Mouse (Mus musculus) Muller cell, postnatal 12 days (primary cell): Measurements from ENCODE around the gene Wnt6.

Source experiments
- DNase-seq: peaks from one replicate; pipeline ENCODE4 v3.0.0-alpha.2; 2015; ENCODE audit errors: inconsistent ontology term

The Wnt6 gene

DNA sequence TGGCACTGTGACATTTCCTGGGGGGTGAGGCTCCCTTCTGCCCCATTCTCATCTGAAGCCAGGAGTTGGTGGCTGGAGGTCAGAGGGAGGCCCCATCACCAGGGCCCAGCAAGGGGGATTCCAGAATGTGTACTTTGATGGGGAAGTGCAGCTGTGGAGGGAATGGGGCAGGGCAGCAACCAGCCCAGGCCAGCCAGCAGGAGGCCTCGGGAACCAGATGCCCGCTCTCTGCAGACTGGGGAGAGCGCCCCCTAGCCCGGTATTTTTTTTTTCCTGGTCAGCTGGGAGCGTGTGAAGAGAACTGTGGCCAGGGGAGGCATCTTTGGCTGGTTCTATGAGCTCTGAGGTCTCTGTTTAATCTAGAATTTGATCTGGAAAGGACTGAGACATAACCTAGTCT is 4.1 kb downstream of the Wnt6 start:
- DNase-seq, result no peak

DNA sequence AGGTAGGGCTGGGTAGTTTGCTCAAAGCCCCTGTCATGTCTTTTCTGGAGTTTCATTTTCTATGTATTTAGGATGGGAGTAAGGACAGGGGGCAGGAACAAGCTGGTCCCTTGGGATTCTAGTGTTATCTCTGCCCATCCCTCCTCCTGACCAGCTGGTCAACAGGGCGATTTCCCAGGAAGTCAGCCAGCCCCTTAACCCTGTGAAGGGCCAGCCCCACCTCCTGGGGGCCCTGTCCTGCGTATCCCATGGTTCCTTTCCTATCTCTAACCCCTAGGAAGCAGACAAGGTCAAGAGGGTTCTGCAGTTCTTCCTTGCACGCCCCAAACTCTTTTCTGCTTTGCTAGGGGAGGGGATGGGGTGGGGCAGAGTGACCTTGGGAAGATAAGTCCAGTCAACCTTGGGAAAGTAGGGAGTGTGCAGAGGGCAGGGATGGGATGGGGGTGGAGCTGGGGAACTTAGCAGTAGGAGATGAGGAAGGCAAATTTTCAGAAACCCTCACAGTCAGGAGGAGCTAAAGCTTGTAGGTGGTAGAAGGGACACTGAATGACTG is 7.3 kb downstream of the Wnt6 start:
- no peak for DNase-seq

- no peak for DNase-seq
Observed at GRCm38 (mm10) chr1:74782045-74782444, 10.4 kb downstream of the Wnt6 start.

DNA sequence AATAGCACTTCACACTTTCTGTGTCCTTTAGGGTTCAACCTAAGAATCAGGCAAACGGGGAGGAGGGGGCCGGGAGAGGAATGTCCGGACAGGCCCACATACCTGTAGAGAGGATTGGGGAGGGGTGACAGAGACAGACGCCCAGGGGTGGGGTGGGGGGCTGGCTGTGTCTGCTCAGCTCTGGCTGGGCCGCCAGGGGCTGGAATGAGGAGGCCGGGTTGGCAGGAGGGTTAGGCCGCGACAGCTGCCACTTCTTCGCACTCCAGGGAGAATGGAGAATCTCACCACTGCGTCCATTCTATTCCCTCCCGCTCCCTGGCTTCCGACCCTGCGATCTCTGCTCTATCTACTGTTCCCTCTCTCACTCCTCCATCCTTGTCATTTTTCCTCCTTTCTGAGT is 11.9 kb downstream of the Wnt6 start:
- DNase-seq, result no peak

- peak; percentile 46 for DNase-seq
Observed at GRCm38 (mm10) chr1:74784041-74784759, 12.5 kb downstream of the Wnt6 start.

GRCm38 (mm10) chr1:74787846-74788245 is 16.2 kb downstream of the Wnt6 start:
- DNase-seq, result peak; percentile 68

DNA sequence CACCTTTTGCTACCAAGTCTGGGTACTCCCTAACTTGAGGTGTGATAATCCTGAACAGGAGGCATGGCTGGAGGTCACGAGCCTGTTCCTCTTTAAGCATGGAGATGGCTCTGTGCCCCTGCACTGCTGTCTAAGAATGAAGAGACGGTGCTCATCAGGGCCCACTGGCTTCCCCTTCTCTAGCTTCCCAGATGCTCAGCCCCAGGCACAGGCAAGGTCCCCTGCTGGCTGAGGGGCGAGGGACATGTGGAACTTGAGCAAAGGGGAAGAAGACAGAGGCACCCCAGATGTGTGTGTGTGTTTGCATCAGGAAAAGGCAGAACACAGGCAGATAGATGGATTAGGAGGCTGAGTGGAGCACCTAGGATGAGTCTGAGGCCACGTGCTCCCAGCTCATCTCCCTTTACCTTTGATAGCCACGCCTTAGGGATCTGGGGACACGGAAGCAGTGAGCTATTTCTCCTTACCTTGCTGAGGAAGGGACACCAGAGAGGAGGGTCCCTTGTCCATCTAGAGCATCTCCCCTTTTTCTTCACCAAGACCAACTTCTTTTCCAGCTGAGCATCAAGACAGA is 17.0 kb downstream of the Wnt6 start:
- DNase-seq, result no peak

DNA sequence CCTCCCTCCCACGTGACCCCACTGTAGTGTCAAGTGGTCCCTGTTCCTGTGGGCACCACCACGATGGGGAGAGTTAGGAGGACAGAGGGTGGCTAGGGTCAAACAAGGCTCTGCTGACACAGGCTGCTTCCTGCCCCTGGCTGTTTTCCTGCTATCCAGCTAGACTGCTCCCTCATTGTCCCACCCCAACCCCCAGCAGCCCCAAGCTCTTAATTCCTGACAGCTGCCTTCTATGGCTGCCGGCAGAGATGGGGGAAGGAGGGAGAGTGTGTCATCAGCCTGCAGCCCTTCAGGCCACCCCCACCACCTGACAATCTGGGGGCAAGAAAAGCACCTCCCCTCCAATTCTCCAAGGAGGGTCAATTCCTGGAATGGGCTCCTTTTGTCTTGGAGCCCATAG is 18.4 kb downstream of the Wnt6 start:
- DNase-seq, result no peak

GRCm38 (mm10) chr1:74791249-74791648 is 19.6 kb downstream of the Wnt6 start, which contains the start of gene Wnt10a:
Wnt10a (plus strand) TSS chr1:74791516.
- DNase-seq, result no peak

DNA sequence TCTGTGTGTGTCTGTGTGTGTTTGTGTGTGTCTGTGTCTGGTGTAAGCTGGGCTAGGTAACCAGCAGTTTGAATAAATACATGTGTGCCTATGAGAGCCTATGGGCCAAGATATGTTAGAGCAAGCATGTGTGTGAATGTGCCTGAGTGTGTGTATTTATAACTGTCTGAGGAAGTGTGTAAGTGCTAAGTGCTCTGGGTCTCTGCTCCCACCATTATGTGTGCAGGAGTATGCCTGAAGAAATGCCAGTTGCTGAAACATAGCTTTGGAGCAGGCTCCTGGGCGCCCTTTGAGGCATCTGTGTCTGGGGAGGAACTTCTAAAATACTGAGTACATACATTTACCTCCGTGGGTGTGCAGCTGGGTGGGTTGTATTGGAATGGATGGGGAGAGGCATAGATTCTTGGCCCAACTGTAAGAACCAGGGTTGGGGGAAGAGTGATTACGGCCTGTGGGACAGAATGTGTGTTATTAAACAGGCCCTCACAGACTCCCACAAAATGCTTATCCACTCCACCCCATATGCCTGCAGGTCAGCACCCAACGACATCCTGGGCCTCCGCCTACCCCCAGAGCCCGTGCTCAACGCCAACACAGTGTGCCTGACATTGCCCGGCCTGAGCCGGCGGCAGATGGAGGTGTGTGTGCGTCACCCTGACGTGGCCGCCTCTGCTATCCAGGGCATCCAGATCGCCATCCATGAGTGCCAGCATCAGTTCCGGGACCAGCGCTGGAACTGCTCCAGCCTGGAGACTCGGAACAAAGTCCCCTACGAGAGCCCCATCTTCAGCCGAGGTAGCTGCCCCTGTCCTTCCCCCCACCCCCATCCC is 21.4 kb downstream of the Wnt6 start:
- DNase-seq, result peak; percentile 49

DNA sequence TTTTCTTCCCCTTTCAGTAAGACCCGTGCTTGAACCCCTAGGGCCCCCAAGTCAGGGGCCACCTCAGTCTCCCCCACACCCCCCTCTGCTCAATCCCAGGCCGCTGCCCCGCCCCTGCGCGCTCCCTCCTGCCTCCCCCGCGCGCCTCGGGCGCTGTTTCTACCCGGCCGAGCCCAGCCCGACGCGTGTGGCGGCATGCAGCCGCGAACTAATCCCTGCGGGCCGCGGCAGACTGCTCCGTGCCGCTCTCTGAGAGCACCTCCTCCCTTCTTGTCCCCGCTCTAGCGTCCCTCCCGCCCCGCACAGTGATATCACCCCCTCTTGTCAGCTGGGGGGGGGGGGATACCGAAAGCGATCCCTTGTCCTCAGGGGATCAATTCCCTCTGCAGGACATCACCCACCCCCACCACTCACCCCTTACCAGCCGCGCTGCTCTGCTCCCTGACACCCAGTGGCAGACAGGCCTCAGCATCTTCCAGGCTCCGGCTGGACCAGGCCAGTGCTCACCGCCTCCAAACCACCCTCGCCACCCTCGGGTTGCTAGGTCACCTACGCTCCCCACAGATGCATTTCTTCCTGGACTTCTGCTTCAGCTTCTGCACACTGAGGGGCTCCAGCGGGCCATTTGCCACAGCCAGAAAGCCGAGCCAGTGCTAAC is 22.9 kb downstream of the Wnt6 start:
- peak; percentile 56 for DNase-seq

- no peak for DNase-seq
Observed at GRCm38 (mm10) chr1:74795145-74795529, 23.4 kb downstream of the Wnt6 start.

GRCm38 (mm10) chr1:74797459-74797858 is 25.8 kb downstream of the Wnt6 start:
- peak; percentile 84 for DNase-seq

GRCm38 (mm10) chr1:74800424-74800888 is 28.8 kb downstream of the Wnt6 start:
- no peak for DNase-seq

GRCm38 (mm10) chr1:74801631-74802140 is 30.0 kb downstream of the Wnt6 start:
- DNase-seq, result no peak

GRCm38 (mm10) chr1:74802795-74803656 is 31.3 kb downstream of the Wnt6 start:
- DNase-seq, result peak; percentile 85

DNA sequence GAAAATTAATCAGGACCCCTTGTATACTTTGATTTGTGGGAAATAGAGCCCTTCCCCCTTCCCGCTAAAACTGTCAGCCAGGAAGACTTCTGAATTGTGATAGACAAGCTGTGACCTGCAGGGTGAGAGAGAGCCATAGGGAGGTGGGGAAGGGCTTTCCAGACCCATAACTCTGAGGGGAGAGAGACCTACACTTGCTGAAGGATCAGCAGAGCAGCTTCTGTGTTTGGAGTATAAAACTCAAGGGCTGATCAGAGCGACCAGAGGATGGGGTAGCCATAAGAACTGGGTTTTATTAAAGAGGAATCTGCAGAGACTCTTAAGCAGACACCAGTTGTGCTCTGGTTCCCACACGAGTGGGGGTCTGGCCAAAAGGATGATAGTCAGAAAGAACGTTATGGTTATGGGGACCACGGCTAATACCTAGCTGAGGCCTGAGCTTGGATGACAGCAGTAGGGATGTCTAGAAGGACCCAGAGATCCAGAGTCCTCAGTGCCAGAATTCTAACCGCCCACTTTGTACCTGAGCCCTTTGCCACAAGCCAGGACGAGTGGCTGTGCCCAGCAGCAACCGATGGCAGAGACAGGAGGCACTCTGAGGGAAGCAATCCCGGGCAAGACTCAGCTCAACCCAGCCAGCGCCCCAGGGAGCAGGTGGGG is 32.6 kb downstream of the Wnt6 start:
- DNase-seq, result no peak

- DNase-seq, result no peak
Observed at GRCm38 (mm10) chr1:74805340-74805835, 33.7 kb downstream of the Wnt6 start.

GRCm38 (mm10) chr1:74805843-74806242 is 34.2 kb downstream of the Wnt6 start:
- DNase-seq, result no peak
